Mouse (Mus musculus) hindbrain, embryonic 15.5 days (tissue): ENCODE measurements around the gene Plk1. TPM values are rescaled to one million over a fixed set of nuclear protein-coding genes. Genes with fewer than 3 reads are reported as not detected.

ENCODE experiments used
- ATAC-seq: fragments of 200-750 bp; cut with Nextera tagmentation; 2 replicates; pipeline ENCODE4 v1.8.0; 2017; ENCODE audit warnings: low read depth, moderate number of reproducible peaks, moderate TSS enrichment; ENCODE audit not compliant: low FRiP score
- H3K27ac ChIP-seq: fragments of 300-500 bp; sonication (generic); replicated peaks from 2 replicates; pipeline ENCODE4 v1.5.1; 2015; ENCODE audit warnings: mild to moderate bottlenecking, inconsistent platforms
- H3K27me3 ChIP-seq: fragments of 300-500 bp; sonication (generic); 2 replicates; pipeline ENCODE4 v1.6.1; 2015; ENCODE audit warnings: control low read depth, inconsistent platforms
- H3K36me3 ChIP-seq: fragments of 300-500 bp; sonication (generic); 2 replicates; pipeline ENCODE4 v1.6.1; 2015; ENCODE audit warnings: control low read depth, inconsistent platforms
- H3K4me1 ChIP-seq: fragments of 300-500 bp; sonication (generic); replicated peaks from 2 replicates; pipeline ENCODE4 v1.6.1; 2015; ENCODE audit warnings: control low read depth, inconsistent platforms
- H3K4me2 ChIP-seq: fragments of 300-500 bp; sonication (generic); 2 replicates; pipeline ENCODE4 v1.6.1; 2015; ENCODE audit warnings: moderate library complexity, mild to moderate bottlenecking, inconsistent platforms
- H3K4me3 ChIP-seq: fragments of 300-500 bp; sonication (generic); 2 replicates; pipeline ENCODE4 v1.5.1; 2015; ENCODE audit warnings: mild to moderate bottlenecking, inconsistent platforms
- H3K9ac ChIP-seq: fragments of 300-500 bp; sonication (generic); 2 replicates; pipeline ENCODE4 v1.6.1; 2015; ENCODE audit warnings: inconsistent platforms
- H3K9me3 ChIP-seq: fragments of 300-500 bp; sonication (generic); 2 replicates; pipeline ENCODE4 v1.6.1; 2016; ENCODE audit warnings: control low read depth, inconsistent platforms
- WGBS: fragments of 180-500 bp; shearing (Covaris S2); methylation state at CpG from one replicate; pipeline ENCODE4 v1.1.7; 2015; 5-methylcytosine and 5-hydroxymethylcytosine counted together
- polyA plus RNA-seq: library from polyadenylated mRNA; unstranded; fragments of >200 nt; fragmentation: Nextera tagmentation; extraction: Ambion mirVana; gene quantifications from 2 replicates; pipeline ENCODE4 v1.2.1, GENCODE M21; 2015

The Plk1 gene
- polyA plus RNA-seq, 1 experiment from 2014 or later: 21.8 TPM

- Histone ChIP-seq H3K27me3 (no peaks in the 10 kb centered on the region), H3K4me1 (peaks cover 30% of the 10 kb centered on the region), H3K4me2 (peak overlapping the region; percentile 95), H3K36me3 (no peaks in the 10 kb centered on the region), H3K27ac (peak overlapping the region; percentile 70; the same call in 1 of the 2 replicates), H3K9ac (peak overlapping the region; percentile 71), H3K9me3 (no peaks in the 10 kb centered on the region), H3K4me3 (peak overlapping the region; percentile 80)
- no peak; the same call in 1 of the 2 replicates for ATAC-seq
- 4% methylated on average over 13 of the region's 13 CpGs for WGBS
Observed at GRCm38 (mm10) chr7:122158488-122158887, 751 bp upstream of the Plk1 start.

- H3K27ac ChIP-seq: no peak overlapping the region
- H3K9me3 ChIP-seq: no peaks in the 10 kb centered on the region
- H3K36me3 ChIP-seq: no peaks in the 10 kb centered on the region
- H3K4me3 ChIP-seq: peak overlapping the region; percentile 80
- WGBS: under 1% methylated on average over 12 of the region's 12 CpGs
- peaks cover 30% of the 10 kb centered on the region for H3K4me1 ChIP-seq
- no peaks in the 10 kb centered on the region for H3K27me3 ChIP-seq
- H3K4me2 ChIP-seq: peak overlapping the region; percentile 95
- peak overlapping the region; percentile 32 for H3K9ac ChIP-seq
- no peak for ATAC-seq
Observed at GRCm38 (mm10) chr7:122160037-122160436, 798 bp downstream of the Plk1 start.

- WGBS: 91% methylated on average over 8 of the region's 8 CpGs
- H3K4me3 ChIP-seq: no peak overlapping the region
- H3K27me3 ChIP-seq: no peaks in the 10 kb centered on the region
- H3K9ac ChIP-seq: no peak overlapping the region
- peaks cover 18% of the 10 kb centered on the region for H3K4me1 ChIP-seq
- H3K4me2 ChIP-seq: no peak overlapping the region
- H3K9me3 ChIP-seq: no peaks in the 10 kb centered on the region
- ATAC-seq: no peak
- H3K36me3 ChIP-seq: peaks cover 5% of the 10 kb centered on the region; the same call in 1 of the 2 replicates
- no peak overlapping the region for H3K27ac ChIP-seq
Observed at GRCm38 (mm10) chr7:122163766-122164165, 4.5 kb downstream of the Plk1 start.

- no peak for ATAC-seq
- 91% methylated on average over 7 of the region's 7 CpGs for WGBS
- Histone ChIP-seq H3K4me3 (no peak overlapping the region), H3K27me3 (no peaks in the 10 kb centered on the region), H3K4me1 (no peaks in the 10 kb centered on the region), H3K36me3 (peaks cover 8% of the 10 kb centered on the region; the same call in 1 of the 2 replicates), H3K27ac (no peak overlapping the region), H3K9me3 (no peaks in the 10 kb centered on the region), H3K9ac (no peak overlapping the region), H3K4me2 (no peak overlapping the region)
Observed at GRCm38 (mm10) chr7:122167203-122167602, 8.0 kb downstream of the Plk1 start.

GRCm38 (mm10) chr7:122170705-122171104, 11.5 kb downstream of the Plk1 start:
- Histone ChIP-seq H3K36me3 (peaks cover 8% of the 10 kb centered on the region; the same call in 1 of the 2 replicates), H3K4me2 (no peak overlapping the region), H3K9ac (no peak overlapping the region), H3K4me1 (no peaks in the 10 kb centered on the region), H3K27ac (no peak overlapping the region), H3K9me3 (no peaks in the 10 kb centered on the region), H3K27me3 (no peaks in the 10 kb centered on the region), H3K4me3 (no peak overlapping the region)
- ATAC-seq: no peak
- 82% methylated on average over 6 of the region's 6 CpGs for WGBS

GRCm38 (mm10) chr7:122171613-122172012, 12.4 kb downstream of the Plk1 start:
- WGBS: 86% methylated on average over 10 of the region's 10 CpGs
- Histone ChIP-seq H3K27ac (no peak overlapping the region), H3K9ac (no peak overlapping the region), H3K4me3 (no peak overlapping the region), H3K4me1 (no peaks in the 10 kb centered on the region), H3K36me3 (peaks cover 8% of the 10 kb centered on the region; the same call in 1 of the 2 replicates), H3K9me3 (no peaks in the 10 kb centered on the region), H3K27me3 (no peaks in the 10 kb centered on the region), H3K4me2 (no peak overlapping the region)
- ATAC-seq: no peak

GRCm38 (mm10) chr7:122180720-122181119, 21.5 kb downstream of the Plk1 start:
- WGBS: 89% methylated on average over 7 of the region's 7 CpGs
- H3K9me3 ChIP-seq: no peaks in the 10 kb centered on the region
- H3K36me3 ChIP-seq: no peaks in the 10 kb centered on the region
- no peak overlapping the region for H3K9ac ChIP-seq
- H3K27me3 ChIP-seq: no peaks in the 10 kb centered on the region
- no peak overlapping the region for H3K4me2 ChIP-seq
- no peaks in the 10 kb centered on the region; the same call in 1 of the 2 replicates for H3K4me1 ChIP-seq
- ATAC-seq: no peak
- no peak overlapping the region for H3K27ac ChIP-seq
- H3K4me3 ChIP-seq: no peak overlapping the region

GRCm38 (mm10) chr7:122184569-122184968, 25.3 kb downstream of the Plk1 start:
- Histone ChIP-seq H3K4me1 (no peaks in the 10 kb centered on the region; the same call in 1 of the 2 replicates), H3K36me3 (no peaks in the 10 kb centered on the region), H3K4me3 (no peak overlapping the region), H3K4me2 (no peak overlapping the region), H3K27ac (no peak overlapping the region), H3K27me3 (no peaks in the 10 kb centered on the region), H3K9me3 (no peaks in the 10 kb centered on the region), H3K9ac (no peak overlapping the region)
- ATAC-seq: no peak
- WGBS: 78% methylated on average over 5 of the region's 5 CpGs

GRCm38 (mm10) chr7:122186043-122186442, 26.8 kb downstream of the Plk1 start, which contains the start of gene Ern2:
TSS of gene Ern2 (minus strand) at chr7:122186207.
- H3K27ac ChIP-seq: no peak within 1 kb of the TSS; the same call in 1 of the 2 replicates
- no peaks in the 10 kb centered on the region; the same call in 1 of the 2 replicates for H3K4me1 ChIP-seq
- H3K9me3 ChIP-seq: no peaks in the 10 kb centered on the region
- ATAC-seq: peak; percentile 38; the same call in 1 of the 2 replicates
- peak within 1 kb of the TSS; percentile 23 for H3K4me3 ChIP-seq
- no peaks in the 10 kb centered on the region for H3K27me3 ChIP-seq
- H3K9ac ChIP-seq: no peak within 1 kb of the TSS
- WGBS: 23% methylated on average over 17 of the region's 17 CpGs
- peak within 1 kb of the TSS; percentile 49 for H3K4me2 ChIP-seq
- H3K36me3 ChIP-seq: no peaks in the 10 kb centered on the region

GRCm38 (mm10) chr7:122189484-122189883, 30.2 kb downstream of the Plk1 start:
- H3K27ac ChIP-seq: no peak overlapping the region
- no peak for ATAC-seq
- H3K36me3 ChIP-seq: no peaks in the 10 kb centered on the region
- WGBS: 26% methylated on average over 7 of the region's 7 CpGs
- no peak overlapping the region for H3K4me3 ChIP-seq
- no peaks in the 10 kb centered on the region; the same call in 1 of the 2 replicates for H3K4me1 ChIP-seq
- no peak overlapping the region for H3K9ac ChIP-seq
- no peaks in the 10 kb centered on the region for H3K27me3 ChIP-seq
- H3K9me3 ChIP-seq: no peaks in the 10 kb centered on the region
- H3K4me2 ChIP-seq: no peak overlapping the region

GRCm38 (mm10) chr7:122191097-122191496, 31.9 kb downstream of the Plk1 start:
- Histone ChIP-seq H3K9ac (no peak overlapping the region), H3K27me3 (no peaks in the 10 kb centered on the region), H3K27ac (no peak overlapping the region), H3K4me2 (no peak overlapping the region), H3K9me3 (no peaks in the 10 kb centered on the region), H3K36me3 (no peaks in the 10 kb centered on the region), H3K4me3 (no peak overlapping the region), H3K4me1 (no peaks in the 10 kb centered on the region)
- WGBS: 67% methylated on average over 10 of the region's 10 CpGs
- ATAC-seq: no peak

- no peaks in the 10 kb centered on the region for H3K36me3 ChIP-seq
- H3K4me2 ChIP-seq: no peak overlapping the region
- H3K4me3 ChIP-seq: no peak overlapping the region
- no peaks in the 10 kb centered on the region for H3K27me3 ChIP-seq
- no peak for ATAC-seq
- no peak overlapping the region for H3K27ac ChIP-seq
- H3K4me1 ChIP-seq: no peaks in the 10 kb centered on the region
- H3K9ac ChIP-seq: no peak overlapping the region
- H3K9me3 ChIP-seq: no peaks in the 10 kb centered on the region
Observed at GRCm38 (mm10) chr7:122193919-122194318, 34.7 kb downstream of the Plk1 start.

- H3K36me3 ChIP-seq: no peaks in the 10 kb centered on the region
- WGBS: 84% methylated on average over 9 of the region's 9 CpGs
- no peak overlapping the region for H3K4me3 ChIP-seq
- no peaks in the 10 kb centered on the region for H3K9me3 ChIP-seq
- no peaks in the 10 kb centered on the region for H3K27me3 ChIP-seq
- no peak overlapping the region for H3K27ac ChIP-seq
- no peak overlapping the region for H3K9ac ChIP-seq
- no peak for ATAC-seq
- H3K4me1 ChIP-seq: no peaks in the 10 kb centered on the region
- no peak overlapping the region for H3K4me2 ChIP-seq
Observed at GRCm38 (mm10) chr7:122196771-122197170, 37.5 kb downstream of the Plk1 start.
